ENCODE assay signal across 10 mouse cellular contexts in genomic region chr2:156457343-156457717, GRCm38 (mm10). TPM values are rescaled to one million over a fixed set of nuclear protein-coding genes. Genes with fewer than 3 reads are reported as not detected.
DNase-seq lines count a peak whose midpoint lies in the region; ATAC-seq and TF ChIP-seq lines count a peak whose summit lies in the region.
"Had no signal": no experiment of that assay in that cellular context is flagged by ENCODE, and none has a peak within 500 bp of the region (broad histone marks: within the 10 kb centered on the region; RNA-seq: fewer than 3 reads in every experiment).

No protein-coding gene starts in this region.

- intact Hi-C loops in heart, postnatal 10 days (cut with DNase I) = no loop called here

- no peak overlapping the region for H3K4me2 ChIP-seq in heart, embryonic 14.5 days (ENCODE audit: low read length)
- no peak overlapping the region for H3K4me2 ChIP-seq in heart, embryonic 11.5 days
- H3K4me2 ChIP-seq in stomach, postnatal 0 days (replicated peaks; ENCODE audit: low read depth) = no peak overlapping the region

- H3K27ac ChIP-seq in heart, embryonic 14.5 days (replicated peaks in 1 of 2; ENCODE audit: control insufficient read depth in 1 of 2, insufficient read depth in 1 of 2, low read depth in 2 of 2, low read length in 2 of 2) = no peak overlapping the region
- no peak overlapping the region for H3K27ac ChIP-seq in heart, embryonic 11.5 days (ENCODE audit: low read depth, low read length)
- H3K27ac ChIP-seq in stomach, postnatal 0 days (replicated peaks) = 0 out of 2 replicates have a peak overlapping the region, but pooled peaks have one; percentile 45
- H3K27ac ChIP-seq: midbrain, embryonic 10.5 days had no signal

- no peak overlapping the region for H3K9ac ChIP-seq in heart, embryonic 14.5 days (ENCODE audit: low read length)
- H3K9ac ChIP-seq in heart, embryonic 11.5 days (ENCODE audit: low read depth, low read length) = no peak overlapping the region
- H3K9ac ChIP-seq in stomach, postnatal 0 days (ENCODE audit: low read length) = no peak overlapping the region

- 0 out of 2 replicates have a peak, but pooled peaks have one; percentile 45 for ATAC-seq in heart, embryonic 14.5 days (ENCODE audit: insufficient number of reproducible peaks, insufficient read depth, low FRiP score, low read depth)
- ATAC-seq in heart, embryonic 11.5 days (replicated peaks; ENCODE audit: insufficient number of reproducible peaks, low FRiP score, low TSS enrichment) = no peak
- peak; percentile 76 for ATAC-seq in stomach, postnatal 0 days (ENCODE audit: low FRiP score, low TSS enrichment)

- no peaks in the 10 kb centered on the region for H3K36me3 ChIP-seq in heart, embryonic 14.5 days (ENCODE audit: control insufficient read depth, insufficient read depth, low read length)
- no peaks in the 10 kb centered on the region for H3K36me3 ChIP-seq in heart, embryonic 11.5 days (ENCODE audit: control insufficient read depth, insufficient read depth, low read length)
- no peaks in the 10 kb centered on the region for H3K36me3 ChIP-seq in stomach, postnatal 0 days (ENCODE audit: control insufficient read depth, insufficient read depth, low read length)
- H3K36me3 ChIP-seq: midbrain, embryonic 10.5 days had no signal

- H3K4me1 ChIP-seq in heart, embryonic 14.5 days (ENCODE audit: control insufficient read depth in 2 of 2, insufficient read depth in 2 of 2, low read length in 2 of 2) = peaks cover 11 to 18% of the 10 kb centered on the region in 2 experiments
- peaks cover 4% of the 10 kb centered on the region for H3K4me1 ChIP-seq in heart, embryonic 11.5 days (ENCODE audit: control insufficient read depth, insufficient read depth, low read length)
- H3K4me1 ChIP-seq in stomach, postnatal 0 days (replicated peaks; ENCODE audit: control insufficient read depth, insufficient read depth) = no peaks in the 10 kb centered on the region; the same call in 1 of the 2 replicates

- peak; percentile 29 for DNase-seq in right cerebral cortex, postnatal 4 days
- no peak for DNase-seq in right cerebral cortex, adult 2 months (ENCODE audit: low spot score in 2 of 2)
- peak; percentile 57 to 58 for DNase-seq in heart, postnatal 10 days
- DNase-seq in stomach, postnatal 0 days (ENCODE audit: low spot score) = peak; percentile 77
- no peak for DNase-seq in gastrocnemius, postnatal 25 days
- DNase-seq in left cerebral cortex, adult 18-20 months (ENCODE audit: low spot score in 2 of 2) = no peak
- DNase-seq: retina, postnatal 1 day had no signal

- TF ChIP-seq CTCF in stomach, postnatal 0 days (IDR thresholded peaks at IDR 0.05; ENCODE audit: low read depth) = 0 out of 2 replicates have a peak, but pooled peaks have one; percentile 5

- no peaks in the 10 kb centered on the region for H3K27me3 ChIP-seq in heart, embryonic 14.5 days (ENCODE audit: control insufficient read depth, insufficient read depth, low read length)
- H3K27me3 ChIP-seq in heart, embryonic 11.5 days (ENCODE audit: control insufficient read depth, insufficient read depth, low read length) = no peaks in the 10 kb centered on the region
- H3K27me3 ChIP-seq in stomach, postnatal 0 days (ENCODE audit: control insufficient read depth, insufficient read depth, low read length) = no peaks in the 10 kb centered on the region

- WGBS in heart, embryonic 14.5 days = 46% methylated on average over 4 of the region's 4 CpGs
- WGBS in heart, embryonic 11.5 days (ENCODE audit: insufficient replicate concordance) = 63% methylated on average over 4 of the region's 4 CpGs
- 22% methylated on average over 4 of the region's 4 CpGs for WGBS in stomach, postnatal 0 days

- no peak overlapping the region for H3K4me3 ChIP-seq in heart, embryonic 14.5 days (ENCODE audit: control insufficient read depth in 1 of 2, insufficient read depth in 1 of 2, low read depth in 1 of 2, low read length in 2 of 2)
- no peak overlapping the region for H3K4me3 ChIP-seq in heart, embryonic 11.5 days (ENCODE audit: low read depth, low read length)
- no peak overlapping the region for H3K4me3 ChIP-seq in stomach, postnatal 0 days (ENCODE audit: low read depth, low read length)
- H3K4me3 ChIP-seq: midbrain, embryonic 10.5 days had no signal

- no peaks in the 10 kb centered on the region for H3K9me3 ChIP-seq in heart, embryonic 14.5 days (ENCODE audit: control insufficient read depth, low read length)
- H3K9me3 ChIP-seq in heart, embryonic 11.5 days (replicated peaks; ENCODE audit: control insufficient read depth, low read length) = no peaks in the 10 kb centered on the region
- H3K9me3 ChIP-seq in stomach, postnatal 0 days (ENCODE audit: control insufficient read depth, low read length) = no peaks in the 10 kb centered on the region
- H3K9me3 ChIP-seq: midbrain, embryonic 10.5 days had no signal

- no peak for TF ChIP-seq EP300 in stomach, postnatal 0 days (optimal IDR thresholded peaks at IDR 0.05)

RNA-seq across cellular contexts. Expression of gene Epb41l1, which starts 36.6 kb away (rescaled TPM):
- polyA plus RNA-seq in heart, embryonic 14.5 days (2014; fragmentation: Nextera tagmentation; extraction: Ambion mirVana) = 1.4 and 1.6 TPM in 2 replicates
- 1.6 and 2.3 TPM in 2 replicates for polyA plus RNA-seq in heart, embryonic 11.5 days (2014; fragmentation: Nextera tagmentation; extraction: Ambion mirVana)
- 10 to 100 TPM; 15.9 to 19.9 TPM for total RNA-seq in heart, postnatal 10 days (2021)
- 1.7 and 1.8 TPM in 2 replicates for polyA plus RNA-seq in stomach, postnatal 0 days (2015; fragmentation: Nextera tagmentation; extraction: Ambion mirVana)
- 1 to 10 TPM; 3.0 to 7.9 TPM for total RNA-seq in gastrocnemius, postnatal 25 days (2021)
- total RNA-seq in left cerebral cortex, adult 18-20 months (2021) = 100 to 1,000 TPM; 364 to 365 TPM

Comparison
In these comparisons a context has a peak if more than half of its experiments do, and no peak if none do; other contexts are left out.
1. DNase-seq: peak in right cerebral cortex, postnatal 4 days (single experiment), heart, postnatal 10 days (2 of 2) and stomach, postnatal 0 days (single experiment); none in right cerebral cortex, adult 2 months (0 of 2), gastrocnemius, postnatal 25 days (single experiment) and left cerebral cortex, adult 18-20 months (0 of 2).
2. RNA of gene Epb41l1, which starts 36.6 kb away (total RNA-seq): 364 to 365 TPM in left cerebral cortex, adult 18-20 months; 15.9 to 19.9 TPM in heart, postnatal 10 days and 3.0 to 7.9 TPM in gastrocnemius, postnatal 25 days; every median in the first group is over 10 times any median in the second.